13 mouse cellular contexts compared by ENCODE assay signal in the genomic region with DNA sequence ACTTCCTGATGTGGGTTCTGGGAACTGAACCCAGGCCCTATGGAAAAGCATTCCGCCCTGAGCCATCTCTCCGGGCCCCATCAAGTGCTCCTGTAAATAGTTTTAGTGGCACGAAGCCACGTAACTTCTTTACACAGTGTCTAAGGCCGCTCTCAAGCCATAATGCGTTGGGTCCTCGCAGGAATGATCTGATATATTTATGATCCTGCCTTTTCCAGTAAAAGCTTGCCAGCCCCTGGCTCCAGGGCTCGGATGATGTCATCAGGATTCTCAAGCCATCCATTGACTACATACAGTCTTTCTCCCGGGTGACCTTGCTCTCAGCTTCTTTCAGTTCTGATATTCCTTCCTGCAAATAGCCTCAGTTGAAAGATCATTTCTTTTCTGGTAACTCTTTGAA. TPM values are rescaled to one million over a fixed set of nuclear protein-coding genes. Genes with fewer than 3 reads are reported as not detected.
DNase-seq lines count a peak whose midpoint lies in the region; ATAC-seq and TF ChIP-seq lines count a peak whose summit lies in the region.
"Had no signal": no experiment of that assay in that cellular context is flagged by ENCODE, and none has a peak within 500 bp of the region (broad histone marks: within the 10 kb centered on the region; RNA-seq: fewer than 3 reads in every experiment).

No protein-coding gene starts in this region.

- no peak for DNase-seq in gastrocnemius, adult 2 months
- no peak for DNase-seq in gastrocnemius, postnatal 25 days
- peak; percentile 22 for DNase-seq in kidney, postnatal 0 days (ENCODE audit: low spot score)
- no peak for DNase-seq in kidney, adult 9 months
- DNase-seq in Muller cell, postnatal 12 days (ENCODE audit: inconsistent ontology term) = no peak
- DNase-seq: cerebellum, adult 18-20 months; heart, adult 18-20 months; kidney, postnatal 10 days; midbrain, embryonic 14.5 days had no signal

- H3K27me3 ChIP-seq in kidney, postnatal 0 days (ENCODE audit: insufficient read depth, low read length) = no peaks in the 10 kb centered on the region
- no peaks in the 10 kb centered on the region for H3K27me3 ChIP-seq in neural tube, embryonic 14.5 days (ENCODE audit: control insufficient read depth, insufficient read depth, low read length)
- H3K27me3 ChIP-seq in neural tube, embryonic 15.5 days (replicated peaks) = no peaks in the 10 kb centered on the region
- H3K27me3 ChIP-seq: liver, embryonic 12.5 days had no signal

- 57% methylated on average over 9 of the region's 9 CpGs for WGBS in kidney, postnatal 0 days
- 55% methylated on average over 9 of the region's 9 CpGs for WGBS in neural tube, embryonic 14.5 days
- 55% methylated on average over 9 of the region's 9 CpGs for WGBS in neural tube, embryonic 15.5 days

- no peak for ATAC-seq in kidney, postnatal 0 days (replicated peaks; ENCODE audit: low FRiP score, low read depth)
- 0 out of 2 replicates have a peak, but pooled peaks have one; percentile 33 for ATAC-seq in neural tube, embryonic 14.5 days (ENCODE audit: low read depth)
- ATAC-seq in neural tube, embryonic 15.5 days (ENCODE audit: low FRiP score) = no peak
- ATAC-seq: liver, embryonic 12.5 days had no signal

- no peak overlapping the region for H3K4me2 ChIP-seq in kidney, postnatal 0 days (ENCODE audit: low read length)
- no peak overlapping the region for H3K4me2 ChIP-seq in neural tube, embryonic 14.5 days (ENCODE audit: low read depth, low read length)
- no peak overlapping the region for H3K4me2 ChIP-seq in neural tube, embryonic 15.5 days
- H3K4me2 ChIP-seq: liver, embryonic 12.5 days had no signal

- intact Hi-C loops in gastrocnemius, adult 2 months (cut with DNase I) = loop anchor here (5.0 kb wide), 1 partner anchor 43 kb away; the partner anchor contains the start of genes Hs2st1 and Selenof

- H3K36me3 ChIP-seq in kidney, postnatal 0 days (ENCODE audit: insufficient read depth, low read length) = no peaks in the 10 kb centered on the region
- H3K36me3 ChIP-seq in neural tube, embryonic 14.5 days (ENCODE audit: control insufficient read depth, insufficient read depth, low read length) = no peaks in the 10 kb centered on the region
- no peaks in the 10 kb centered on the region for H3K36me3 ChIP-seq in neural tube, embryonic 15.5 days
- H3K36me3 ChIP-seq: liver, embryonic 12.5 days had no signal

- H3K4me3 ChIP-seq in gastrocnemius, adult 2 months = no peak overlapping the region
- H3K4me3 ChIP-seq in kidney, postnatal 0 days (replicated peaks; ENCODE audit: low read depth, low read length) = no peak overlapping the region
- H3K4me3 ChIP-seq in neural tube, embryonic 14.5 days (ENCODE audit: low read depth, low read length) = no peak overlapping the region
- no peak overlapping the region for H3K4me3 ChIP-seq in neural tube, embryonic 15.5 days (replicated peaks)
- H3K4me3 ChIP-seq: liver, embryonic 12.5 days had no signal

- no peak overlapping the region for H3K9ac ChIP-seq in kidney, postnatal 0 days (ENCODE audit: low read depth, low read length)
- no peak overlapping the region for H3K9ac ChIP-seq in neural tube, embryonic 14.5 days (replicated peaks; ENCODE audit: low read depth, low read length)
- no peak overlapping the region for H3K9ac ChIP-seq in neural tube, embryonic 15.5 days (replicated peaks)
- H3K9ac ChIP-seq: liver, embryonic 12.5 days had no signal

- TF ChIP-seq CTCF in gastrocnemius, adult 2 months (IDR thresholded peaks at IDR 0.05) = no peak
- TF ChIP-seq CTCF in kidney, postnatal 0 days (IDR thresholded peaks at IDR 0.05; ENCODE audit: low read depth) = no peak

- H3K27ac ChIP-seq in gastrocnemius, adult 2 months = peak overlapping the region; percentile 33
- peak overlapping the region; percentile 54; the same call in 1 of the 2 replicates for H3K27ac ChIP-seq in kidney, postnatal 0 days
- no peak overlapping the region for H3K27ac ChIP-seq in neural tube, embryonic 14.5 days (ENCODE audit: low read depth, low read length)
- H3K27ac ChIP-seq in neural tube, embryonic 15.5 days (replicated peaks) = no peak overlapping the region
- H3K27ac ChIP-seq: liver, embryonic 12.5 days; macrophage had no signal

- 0 out of 2 replicates have a peak, but pooled peaks cover 21% of the 10 kb centered on the region for H3K4me1 ChIP-seq in kidney, postnatal 0 days (replicated peaks; ENCODE audit: insufficient read depth, low read length)
- peaks cover 8% of the 10 kb centered on the region; the same call in 1 of the 2 replicates for H3K4me1 ChIP-seq in neural tube, embryonic 14.5 days (ENCODE audit: control insufficient read depth, insufficient read depth, low read length)
- H3K4me1 ChIP-seq in neural tube, embryonic 15.5 days = peaks cover 41% of the 10 kb centered on the region

- H3K9me3 ChIP-seq in kidney, postnatal 0 days (replicated peaks; ENCODE audit: low read length) = no peaks in the 10 kb centered on the region
- no peaks in the 10 kb centered on the region for H3K9me3 ChIP-seq in neural tube, embryonic 14.5 days (ENCODE audit: control insufficient read depth, low read length)
- no peaks in the 10 kb centered on the region for H3K9me3 ChIP-seq in neural tube, embryonic 15.5 days (replicated peaks)

RNA-seq across cellular contexts. Expression of gene Selenof, which starts 45.4 kb away (rescaled TPM):
- total RNA-seq in gastrocnemius, adult 2 months (2021) = 100 to 1,000 TPM; 115 to 122 TPM
- 100 to 1,000 TPM; 106 to 122 TPM for total RNA-seq in gastrocnemius, postnatal 25 days (2021)
- polyA plus RNA-seq in kidney, postnatal 0 days (2015; fragmentation: Nextera tagmentation; extraction: Ambion mirVana) = 840 and 861 TPM in 2 replicates
- 485 and 490 TPM in 2 replicates for polyA plus RNA-seq in neural tube, embryonic 14.5 days (2014; fragmentation: Nextera tagmentation; extraction: Ambion mirVana)
- 598 and 611 TPM in 2 replicates for polyA plus RNA-seq in neural tube, embryonic 15.5 days (2015; fragmentation: Nextera tagmentation; extraction: Ambion mirVana)

RNA-seq across cellular contexts. Expression of gene Hs2st1, which starts 45.5 kb away (rescaled TPM):
- total RNA-seq in gastrocnemius, adult 2 months (2021) = 10 to 100 TPM; 12.8 to 14.8 TPM
- total RNA-seq in gastrocnemius, postnatal 25 days (2021) = 10 to 100 TPM in 1 of 2 experiments, 1 to 10 TPM in 1; 9.5 to 11.5 TPM
- 9.7 and 10.4 TPM in 2 replicates for polyA plus RNA-seq in kidney, postnatal 0 days (2015; fragmentation: Nextera tagmentation; extraction: Ambion mirVana)
- polyA plus RNA-seq in neural tube, embryonic 14.5 days (2014; fragmentation: Nextera tagmentation; extraction: Ambion mirVana) = 17.0 and 18.6 TPM in 2 replicates
- 13.6 and 14.4 TPM in 2 replicates for polyA plus RNA-seq in neural tube, embryonic 15.5 days (2015; fragmentation: Nextera tagmentation; extraction: Ambion mirVana)

Comparison
In these comparisons a context has a peak if more than half of its experiments do, and no peak if none do; other contexts are left out.
1. H3K27ac ChIP-seq: peak in gastrocnemius, adult 2 months (single experiment) and kidney, postnatal 0 days (single experiment); none in neural tube, embryonic 14.5 days (single experiment) and neural tube, embryonic 15.5 days (single experiment).